Mouse (Mus musculus) forebrain, embryonic 16.5 days (tissue): Measurements from ENCODE around the gene Fgb. TPM values are rescaled to one million over a fixed set of nuclear protein-coding genes. Genes with fewer than 3 reads are reported as not detected.

Experiments used
- ATAC-seq: fragments of 200-750 bp; cut with Nextera tagmentation; 2 replicates; pipeline ENCODE4 v1.8.0; 2017; ENCODE audit warnings: mild to moderate bottlenecking, moderate library complexity
- H3K27ac ChIP-seq: fragments of 300-500 bp; sonication (generic); 2 replicates; pipeline ENCODE4 v1.5.1; 2014; ENCODE audit warnings: low read length, control low read depth
- H3K27me3 ChIP-seq: fragments of 300-500 bp; sonication (generic); replicated peaks from 2 replicates; pipeline ENCODE4 v1.6.1; 2014; ENCODE audit warnings: low read length; ENCODE audit not compliant: control insufficient read depth, insufficient read depth
- H3K36me3 ChIP-seq: fragments of 300-500 bp; sonication (generic); 2 replicates; pipeline ENCODE4 v1.6.1; 2014; ENCODE audit not compliant: control insufficient read depth, insufficient read depth
- H3K4me1 ChIP-seq: fragments of 300-500 bp; sonication (generic); replicated peaks from 2 replicates; pipeline ENCODE4 v1.6.1; 2014; ENCODE audit warnings: low read length; ENCODE audit not compliant: control insufficient read depth, insufficient read depth
- H3K4me2 ChIP-seq: fragments of 300-500 bp; sonication (generic); 2 replicates; pipeline ENCODE4 v1.6.1; 2014; ENCODE audit warnings: mild to moderate bottlenecking, low read length, control low read depth
- H3K4me3 ChIP-seq: fragments of 300-500 bp; sonication (generic); replicated peaks from 2 replicates; pipeline ENCODE4 v1.5.1; 2014; ENCODE audit warnings: mild to moderate bottlenecking, low read length, control low read depth
- H3K9ac ChIP-seq: fragments of 300-500 bp; sonication (generic); replicated peaks from 2 replicates; pipeline ENCODE4 v1.6.1; 2014; ENCODE audit warnings: low read depth, low read length, control low read depth
- H3K9me3 ChIP-seq: fragments of 300-500 bp; sonication (generic); 2 replicates; pipeline ENCODE4 v1.6.1; 2016; ENCODE audit warnings: low read length; ENCODE audit not compliant: control insufficient read depth
- WGBS: fragments of 180-500 bp; shearing (Covaris S2); extraction: QIAGEN DNeasy Blood & Tissue Kit; methylation state at CpG from one replicate; pipeline ENCODE4 v1.1.7; 2014; 5-methylcytosine and 5-hydroxymethylcytosine counted together
- polyA plus RNA-seq: library from polyadenylated mRNA; unstranded; fragments of >200 nt; fragmentation: Nextera tagmentation; extraction: Ambion mirVana; gene quantifications from 2 replicates; pipeline ENCODE4 v1.2.1, GENCODE M21; 2015

Gene Fgb
- polyA plus RNA-seq, 1 experiment from 2014 or later: 0.09 TPM

DNA sequence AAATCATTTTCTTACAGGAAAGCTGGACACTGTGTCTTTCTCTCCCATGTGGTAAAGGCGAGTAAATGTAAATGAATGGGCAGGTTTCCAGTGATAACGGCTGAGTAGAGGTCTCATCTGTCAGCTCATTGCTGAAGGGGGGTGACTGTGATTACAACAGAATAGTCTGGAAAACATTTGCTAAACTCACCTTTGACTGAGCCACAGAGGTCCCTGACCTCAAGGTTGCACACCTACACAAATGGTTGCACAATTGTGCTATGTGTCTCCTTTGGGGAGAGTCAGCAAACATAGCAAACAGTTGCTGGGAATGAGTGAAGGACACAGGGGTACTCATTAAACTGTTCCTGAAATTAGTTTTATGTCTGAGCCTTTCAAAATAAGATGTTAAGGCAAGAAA lies 10.8 kb downstream of the Fgb start:
- no peak for ATAC-seq
- WGBS: 60% methylated on average over 2 of the region's 2 CpGs

DNA sequence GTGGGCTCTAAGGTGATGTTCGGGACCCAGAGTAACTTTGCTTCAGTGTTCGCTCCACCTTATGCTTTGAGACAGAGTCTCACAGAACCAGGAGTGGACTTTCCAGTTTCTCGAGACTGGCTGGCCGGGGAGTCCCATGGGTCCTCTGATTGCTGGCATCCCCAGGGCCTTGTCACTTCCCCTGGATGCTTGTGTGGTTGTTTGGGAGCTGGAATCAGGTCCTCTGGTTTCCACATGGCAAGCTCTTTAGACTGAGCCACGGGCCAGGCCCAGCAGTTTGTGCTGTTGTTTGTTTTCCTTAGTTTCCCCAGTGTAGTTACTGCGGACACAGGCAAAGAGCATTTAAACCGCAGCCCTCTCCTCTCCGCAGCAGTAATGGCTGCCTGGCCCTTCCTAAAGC lies 15.9 kb downstream of the Fgb start:
- no peak overlapping the region for H3K4me3 ChIP-seq
- H3K4me2 ChIP-seq: no peak overlapping the region
- H3K9me3 ChIP-seq: no peaks in the 10 kb centered on the region
- WGBS: 85% methylated on average over 8 of the region's 8 CpGs
- no peaks in the 10 kb centered on the region for H3K27me3 ChIP-seq
- no peak overlapping the region for H3K9ac ChIP-seq
- no peak for ATAC-seq
- no peaks in the 10 kb centered on the region for H3K4me1 ChIP-seq
- H3K27ac ChIP-seq: no peak overlapping the region
- no peaks in the 10 kb centered on the region for H3K36me3 ChIP-seq

More for the DNA sequence above, 10.8 kb downstream of the Fgb start:
- Histone ChIP-seq H3K4me1 (no peaks in the 10 kb centered on the region), H3K27ac (no peak overlapping the region), H3K27me3 (no peaks in the 10 kb centered on the region), H3K4me2 (no peak overlapping the region), H3K9ac (no peak overlapping the region), H3K9me3 (no peaks in the 10 kb centered on the region), H3K36me3 (no peaks in the 10 kb centered on the region), H3K4me3 (no peak overlapping the region)

DNA sequence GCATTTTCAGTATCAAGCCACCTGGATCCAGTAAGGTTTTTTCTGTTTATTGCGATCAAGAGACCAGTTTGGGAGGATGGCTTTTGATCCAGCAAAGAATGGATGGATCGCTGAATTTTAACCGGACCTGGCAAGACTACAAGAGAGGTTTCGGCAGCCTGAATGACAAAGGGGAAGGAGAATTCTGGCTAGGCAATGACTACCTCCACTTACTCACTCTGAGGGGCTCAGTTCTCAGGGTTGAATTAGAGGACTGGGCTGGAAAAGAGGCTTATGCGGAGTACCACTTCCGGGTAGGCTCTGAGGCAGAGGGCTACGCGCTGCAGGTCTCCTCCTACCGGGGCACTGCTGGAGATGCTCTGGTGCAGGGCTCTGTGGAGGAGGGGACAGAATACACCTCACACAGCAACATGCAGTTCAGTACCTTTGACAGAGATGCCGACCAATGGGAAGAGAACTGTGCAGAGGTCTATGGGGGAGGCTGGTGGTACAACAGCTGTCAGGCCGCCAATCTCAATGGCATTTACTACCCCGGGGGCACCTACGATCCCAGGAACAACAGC lies 16.8 kb downstream of the Fgb start:
- H3K4me2 ChIP-seq: peak overlapping the region; percentile 24
- no peak overlapping the region for H3K27ac ChIP-seq
- H3K9me3 ChIP-seq: no peaks in the 10 kb centered on the region
- no peaks in the 10 kb centered on the region for H3K36me3 ChIP-seq
- no peaks in the 10 kb centered on the region for H3K27me3 ChIP-seq
- H3K4me1 ChIP-seq: no peaks in the 10 kb centered on the region
- 0 out of 2 replicates have a peak, but pooled peaks have one; percentile 40 for ATAC-seq
- H3K4me3 ChIP-seq: 0 out of 2 replicates have a peak overlapping the region, but pooled peaks have one; percentile 0
- 31% methylated on average over 13 of the region's 13 CpGs for WGBS
- H3K9ac ChIP-seq: no peak overlapping the region

DNA sequence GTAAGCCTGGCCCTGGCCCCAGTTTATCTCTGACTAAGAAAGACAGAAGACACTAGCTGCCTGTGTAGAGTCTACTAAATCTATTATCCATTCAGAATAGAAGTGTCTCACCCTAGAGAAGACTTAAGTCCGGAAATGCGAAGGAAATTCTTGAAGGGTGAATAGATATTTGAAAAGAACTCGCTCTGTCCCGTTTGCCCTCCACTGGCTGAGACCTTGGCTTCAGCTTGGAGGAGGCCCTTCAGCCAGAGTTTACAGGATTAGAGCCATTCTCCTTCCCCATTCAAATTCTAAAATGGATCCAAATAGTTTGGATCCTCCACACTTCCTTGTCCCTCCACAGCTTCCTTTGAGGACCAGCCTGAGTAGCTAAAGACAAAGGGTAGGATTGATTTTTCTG lies 19.3 kb downstream of the Fgb start:
- Histone ChIP-seq H3K4me2 (no peak overlapping the region), H3K9me3 (no peaks in the 10 kb centered on the region), H3K27ac (no peak overlapping the region), H3K27me3 (no peaks in the 10 kb centered on the region), H3K4me1 (no peaks in the 10 kb centered on the region), H3K9ac (no peak overlapping the region), H3K36me3 (no peaks in the 10 kb centered on the region), H3K4me3 (no peak overlapping the region)
- no peak for ATAC-seq
- WGBS: 84% methylated on average over 4 of the region's 4 CpGs

DNA sequence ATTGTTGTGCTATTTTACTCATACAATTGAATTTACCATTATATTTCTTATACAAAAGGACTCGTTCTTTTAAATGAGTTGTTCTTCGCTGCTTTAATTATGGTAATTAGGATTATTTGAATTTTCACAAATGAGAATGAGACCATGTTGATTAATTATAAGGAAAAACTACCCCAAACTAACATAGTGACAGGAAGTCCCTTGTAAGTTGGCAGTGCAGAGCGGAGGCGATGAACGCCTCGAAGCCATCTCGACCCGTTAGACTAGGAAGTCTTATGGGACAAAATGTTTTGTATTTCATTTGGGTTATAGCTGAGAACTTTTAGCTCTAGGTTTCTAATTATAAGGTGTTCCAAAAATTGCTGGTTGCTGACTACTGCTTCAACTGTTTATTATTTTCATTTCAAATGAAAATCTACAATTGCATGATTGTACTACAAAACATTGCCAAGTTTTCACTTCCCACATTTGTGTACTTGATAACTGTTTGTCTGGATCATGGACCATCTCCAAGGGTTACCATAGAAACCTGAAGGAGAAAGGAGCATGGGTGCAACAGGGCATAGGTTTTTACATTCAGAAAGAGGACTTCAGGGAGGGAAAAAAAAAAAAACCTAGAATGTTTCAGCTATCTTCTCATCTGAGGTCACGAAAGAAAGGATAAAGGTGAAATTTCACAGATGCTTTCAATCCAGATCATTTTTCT lies 22.0 kb downstream of the Fgb start:
- no peaks in the 10 kb centered on the region for H3K9me3 ChIP-seq
- no peak overlapping the region for H3K4me2 ChIP-seq
- H3K9ac ChIP-seq: no peak overlapping the region
- H3K36me3 ChIP-seq: no peaks in the 10 kb centered on the region
- no peaks in the 10 kb centered on the region for H3K4me1 ChIP-seq
- ATAC-seq: peak; percentile 73
- 42% methylated on average over 9 of the region's 9 CpGs for WGBS
- H3K27me3 ChIP-seq: no peaks in the 10 kb centered on the region
- H3K27ac ChIP-seq: no peak overlapping the region
- H3K4me3 ChIP-seq: no peak overlapping the region

DNA sequence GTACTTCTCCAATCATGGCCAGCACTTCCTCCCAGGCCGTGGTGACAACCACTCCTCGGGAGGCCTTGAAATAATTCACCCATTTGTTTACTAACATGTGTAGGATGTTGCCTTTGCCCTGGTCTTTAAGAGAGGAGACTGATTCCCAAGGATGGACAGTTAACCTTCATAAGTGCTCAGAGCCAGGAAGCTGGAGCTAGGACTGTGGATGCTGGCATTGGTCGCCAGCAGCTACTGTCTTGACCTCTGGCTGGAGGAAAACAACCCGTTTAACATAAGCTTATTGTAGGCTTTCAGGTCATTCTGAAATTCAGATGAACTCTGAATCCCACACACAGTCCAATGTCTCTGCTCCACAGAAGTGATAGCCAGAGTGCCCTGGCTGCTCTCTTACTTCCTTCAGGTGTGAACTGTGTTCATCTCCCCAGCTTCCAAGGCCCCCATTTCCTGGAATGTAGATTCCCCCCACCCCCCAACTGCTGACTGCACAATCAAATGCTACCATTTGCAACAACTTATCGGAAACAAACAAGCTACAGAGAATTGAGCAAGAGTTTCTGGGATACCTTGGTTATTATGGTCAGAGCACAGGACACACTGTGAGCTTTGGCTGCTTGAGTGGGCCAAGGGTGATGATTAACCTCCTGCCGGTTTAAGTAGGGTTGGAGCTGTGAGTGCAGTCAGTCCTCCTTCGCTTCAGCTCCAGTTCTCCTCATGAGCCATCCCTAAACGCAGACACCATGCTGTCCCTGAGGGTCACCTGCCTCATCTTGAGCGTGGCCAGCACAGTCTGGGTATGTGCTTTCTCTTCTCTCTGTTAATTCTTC lies 24.0 kb downstream of the Fgb start, which contains the start of gene Fga:
Gene Fga, plus strand, starts transcription at position 602 of the 827 bp plus-strand sequence.
- Histone ChIP-seq H3K27ac (no peak within 1 kb of the TSS), H3K9ac (no peak within 1 kb of the TSS), H3K4me2 (no peak within 1 kb of the TSS), H3K36me3 (no peaks in the 10 kb centered on the region), H3K27me3 (no peaks in the 10 kb centered on the region), H3K4me3 (no peak within 1 kb of the TSS), H3K9me3 (no peaks in the 10 kb centered on the region), H3K4me1 (no peaks in the 10 kb centered on the region)
- WGBS: 83% methylated on average over 9 of the region's 9 CpGs
- ATAC-seq: no peak

DNA sequence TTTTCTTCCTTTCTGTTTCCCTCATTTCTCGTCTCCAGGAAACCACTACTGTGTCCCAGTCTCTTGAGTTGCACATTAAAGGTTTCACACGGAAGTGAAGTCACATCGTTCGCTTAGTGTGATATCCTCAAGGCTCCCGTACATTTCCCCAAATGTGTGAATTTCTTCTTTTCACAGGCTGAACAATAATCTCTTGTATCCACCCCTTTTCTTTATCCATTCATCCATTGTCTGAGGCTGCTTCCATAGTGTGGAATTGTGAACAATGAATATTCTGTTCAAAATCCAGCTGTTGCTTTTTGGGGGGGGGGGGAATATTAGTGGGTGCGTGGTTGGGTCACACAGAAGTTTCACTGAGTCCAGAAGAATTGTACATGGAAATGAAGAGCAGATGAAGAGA lies 24.6 kb downstream of the Fgb start:
- no peak for ATAC-seq
- no peak overlapping the region for H3K9ac ChIP-seq
- no peaks in the 10 kb centered on the region for H3K4me1 ChIP-seq
- no peaks in the 10 kb centered on the region for H3K9me3 ChIP-seq
- no peaks in the 10 kb centered on the region for H3K27me3 ChIP-seq
- H3K4me2 ChIP-seq: no peak overlapping the region
- H3K4me3 ChIP-seq: no peak overlapping the region
- no peaks in the 10 kb centered on the region for H3K36me3 ChIP-seq
- 52% methylated on average over 6 of the region's 6 CpGs for WGBS
- no peak overlapping the region for H3K27ac ChIP-seq

DNA sequence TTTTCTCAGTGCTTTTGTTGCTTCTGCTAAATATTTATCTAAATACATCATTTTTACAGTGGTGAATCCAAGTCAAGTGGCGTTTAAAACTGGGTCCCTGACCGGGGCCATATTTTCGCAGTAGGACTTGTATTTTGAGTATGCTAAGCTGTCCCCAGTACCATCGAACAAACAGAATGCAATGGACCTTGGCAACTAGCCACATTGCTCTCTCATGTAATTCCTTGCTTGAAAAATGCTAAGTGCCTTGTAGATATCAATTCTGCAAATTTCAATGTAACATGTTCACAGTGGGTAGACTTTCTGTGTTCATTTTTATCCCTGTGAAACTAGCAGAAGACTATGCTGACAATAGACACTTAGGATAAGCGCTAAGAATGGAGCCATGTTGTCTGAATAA lies 28.5 kb downstream of the Fgb start:
- 89% methylated on average over 5 of the region's 5 CpGs for WGBS
- Histone ChIP-seq H3K27ac (no peak overlapping the region), H3K9me3 (no peaks in the 10 kb centered on the region), H3K36me3 (no peaks in the 10 kb centered on the region), H3K9ac (no peak overlapping the region), H3K4me2 (no peak overlapping the region), H3K4me3 (no peak overlapping the region), H3K4me1 (no peaks in the 10 kb centered on the region), H3K27me3 (no peaks in the 10 kb centered on the region)
- ATAC-seq: no peak

DNA sequence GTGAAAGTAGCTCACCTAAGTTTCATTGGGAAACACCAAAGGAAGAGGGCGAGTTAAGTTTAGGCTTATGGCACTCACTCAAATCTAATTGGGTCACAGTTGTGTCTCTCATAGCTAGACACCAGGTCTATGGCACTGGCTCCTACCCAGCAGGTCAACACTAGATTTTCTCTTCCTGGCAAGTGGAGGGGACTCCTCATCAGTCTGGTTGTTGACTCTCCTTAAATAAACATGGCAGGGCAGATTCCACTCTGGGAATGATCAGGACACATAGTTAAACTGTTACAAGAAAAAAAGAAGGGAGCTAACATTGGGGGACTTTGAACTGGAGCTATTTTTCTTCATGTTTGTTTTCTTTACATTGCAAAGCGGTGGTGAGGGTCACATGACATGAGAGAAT lies 29.3 kb downstream of the Fgb start:
- Histone ChIP-seq H3K36me3 (no peaks in the 10 kb centered on the region), H3K4me2 (no peak overlapping the region), H3K9ac (no peak overlapping the region), H3K27ac (no peak overlapping the region), H3K4me1 (no peaks in the 10 kb centered on the region), H3K4me3 (no peak overlapping the region), H3K27me3 (no peaks in the 10 kb centered on the region), H3K9me3 (no peaks in the 10 kb centered on the region)
- ATAC-seq: no peak
- WGBS: 92% methylated on average over 2 of the region's 2 CpGs
